Mouse (Mus musculus) E14TG2a.4 (cell line): ENCODE results near the gene St3gal5.

Experiments
- CTCF ChIP-seq: conservative IDR thresholded peaks from 2 replicates; pipeline ENCODE4 v1.5.1; 2014; ENCODE audit warnings: low read length
- NANOG ChIP-seq: IDR thresholded peaks from 2 replicates; pipeline ENCODE4 v1.6.1; 2014; ENCODE audit warnings: borderline replicate concordance, low read length, mixed read lengths
- POU5F1 ChIP-seq: IDR thresholded peaks from 2 replicates; pipeline ENCODE4 v1.6.1; 2014; ENCODE audit warnings: low read length, borderline replicate concordance

- TF ChIP-seq CTCF (no peak), POU5F1 (no peak), NANOG (no peak)
Measured at GRCm38 (mm10) chr6:72100939-72101338, 3.5 kb downstream of the St3gal5 start.
